Mouse (Mus musculus): ENCODE data around the gene B3galnt2. TPM values are rescaled to one million over a fixed set of nuclear protein-coding genes. Genes with fewer than 3 reads are reported as not detected.
A peak's percentile ranks its signal among the peaks of the same experiment; 100 is the strongest.

The B3galnt2 gene
- polyA plus RNA-seq, 1 experiment from 2014 or later, result 13.3 TPM

GRCm38 (mm10) chr13:13995046-13995445, 40.8 kb downstream of the B3galnt2 start:
- Histone ChIP-seq H3K9ac (ENCODE audit: low read depth, low read length) (no peak overlapping the region), H3K4me3 (ENCODE audit: low read length) (no peak overlapping the region), H3K36me3 (ENCODE audit: control insufficient read depth, insufficient read depth, low read length) (peaks cover 24% of the 10 kb centered on the region), H3K27me3 (replicated peaks; ENCODE audit: control insufficient read depth, insufficient read depth, low read length) (no peaks in the 10 kb centered on the region), H3K4me2 (ENCODE audit: low read length) (no peak overlapping the region), H3K4me1 (ENCODE audit: control insufficient read depth, insufficient read depth, low read depth, low read length) (no peaks in the 10 kb centered on the region), H3K9me3 (ENCODE audit: control insufficient read depth, low read length) (no peaks in the 10 kb centered on the region), H3K27ac (ENCODE audit: low read depth, low read length) (no peak overlapping the region)
- no peak for ATAC-seq
- WGBS, result 89% methylated on average over 5 of the region's 5 CpGs

- Histone ChIP-seq H3K27ac (ENCODE audit: low read depth, low read length) (no peak overlapping the region), H3K9ac (ENCODE audit: low read depth, low read length) (no peak overlapping the region), H3K4me3 (ENCODE audit: low read length) (no peak overlapping the region), H3K27me3 (replicated peaks; ENCODE audit: control insufficient read depth, insufficient read depth, low read length) (no peaks in the 10 kb centered on the region), H3K36me3 (ENCODE audit: control insufficient read depth, insufficient read depth, low read length) (peaks cover 32% of the 10 kb centered on the region), H3K9me3 (ENCODE audit: control insufficient read depth, low read length) (no peaks in the 10 kb centered on the region), H3K4me2 (ENCODE audit: low read length) (no peak overlapping the region), H3K4me1 (ENCODE audit: control insufficient read depth, insufficient read depth, low read depth, low read length) (no peaks in the 10 kb centered on the region)
- WGBS, result 89% methylated on average over 5 of the region's 5 CpGs
- no peak for ATAC-seq
Measured at GRCm38 (mm10) chr13:13997476-13997875, 43.2 kb downstream of the B3galnt2 start.

GRCm38 (mm10) chr13:14002706-14003105, 48.4 kb downstream of the B3galnt2 start:
- no peak for ATAC-seq
- H3K36me3 ChIP-seq (ENCODE audit: control insufficient read depth, insufficient read depth, low read length), result peaks cover 24% of the 10 kb centered on the region

GRCm38 (mm10) chr13:14004086-14004485, 49.8 kb downstream of the B3galnt2 start:
- Histone ChIP-seq H3K4me1 (ENCODE audit: control insufficient read depth, insufficient read depth, low read depth, low read length) (no peaks in the 10 kb centered on the region), H3K36me3 (ENCODE audit: control insufficient read depth, insufficient read depth, low read length) (peaks cover 17% of the 10 kb centered on the region), H3K27me3 (replicated peaks; ENCODE audit: control insufficient read depth, insufficient read depth, low read length) (no peaks in the 10 kb centered on the region), H3K9ac (ENCODE audit: low read depth, low read length) (no peak overlapping the region), H3K4me2 (ENCODE audit: low read length) (no peak overlapping the region), H3K4me3 (ENCODE audit: low read length) (no peak overlapping the region), H3K27ac (ENCODE audit: low read depth, low read length) (no peak overlapping the region), H3K9me3 (ENCODE audit: control insufficient read depth, low read length) (no peaks in the 10 kb centered on the region)
- 85% methylated on average over 4 of the region's 4 CpGs for WGBS
- no peak for ATAC-seq

More at GRCm38 (mm10) chr13:14002706-14003105, 48.4 kb downstream of the B3galnt2 start:
- H3K4me3 ChIP-seq (ENCODE audit: low read length), result no peak overlapping the region
- H3K27ac ChIP-seq (ENCODE audit: low read depth, low read length), result no peak overlapping the region
- H3K27me3 ChIP-seq (replicated peaks; ENCODE audit: control insufficient read depth, insufficient read depth, low read length), result no peaks in the 10 kb centered on the region
- no peak overlapping the region for H3K4me2 ChIP-seq (ENCODE audit: low read length)
- 68% methylated on average over 2 of the region's 2 CpGs for whole genome bisulfite sequencing
- H3K9me3 ChIP-seq (ENCODE audit: control insufficient read depth, low read length), result no peaks in the 10 kb centered on the region
- H3K4me1 ChIP-seq (ENCODE audit: control insufficient read depth, insufficient read depth, low read depth, low read length), result no peaks in the 10 kb centered on the region
- no peak overlapping the region for H3K9ac ChIP-seq (ENCODE audit: low read depth, low read length)

GRCm38 (mm10) chr13:14004999-14005398, 50.7 kb downstream of the B3galnt2 start:
- 94% methylated on average over 5 of the region's 5 CpGs for WGBS
- Histone ChIP-seq H3K36me3 (ENCODE audit: control insufficient read depth, insufficient read depth, low read length) (peaks cover 16% of the 10 kb centered on the region), H3K9me3 (ENCODE audit: control insufficient read depth, low read length) (no peaks in the 10 kb centered on the region), H3K4me2 (ENCODE audit: low read length) (no peak overlapping the region), H3K4me1 (ENCODE audit: control insufficient read depth, insufficient read depth, low read depth, low read length) (no peaks in the 10 kb centered on the region), H3K27ac (ENCODE audit: low read depth, low read length) (no peak overlapping the region), H3K27me3 (replicated peaks; ENCODE audit: control insufficient read depth, insufficient read depth, low read length) (no peaks in the 10 kb centered on the region), H3K9ac (ENCODE audit: low read depth, low read length) (no peak overlapping the region), H3K4me3 (ENCODE audit: low read length) (no peak overlapping the region)
- ATAC-seq, result no peak

- H3K4me1 ChIP-seq (ENCODE audit: control insufficient read depth, insufficient read depth, low read depth, low read length), result no peaks in the 10 kb centered on the region
- ATAC-seq, result no peak
- 70% methylated on average over 2 of the region's 2 CpGs for WGBS
- no peaks in the 10 kb centered on the region for H3K27me3 ChIP-seq (replicated peaks; ENCODE audit: control insufficient read depth, insufficient read depth, low read length)
- no peaks in the 10 kb centered on the region for H3K9me3 ChIP-seq (ENCODE audit: control insufficient read depth, low read length)
- H3K27ac ChIP-seq (ENCODE audit: low read depth, low read length), result no peak overlapping the region
- H3K9ac ChIP-seq (ENCODE audit: low read depth, low read length), result no peak overlapping the region
- H3K4me2 ChIP-seq (ENCODE audit: low read length), result no peak overlapping the region
- peaks cover 17% of the 10 kb centered on the region for H3K36me3 ChIP-seq (ENCODE audit: control insufficient read depth, insufficient read depth, low read length)
- H3K4me3 ChIP-seq (ENCODE audit: low read length), result no peak overlapping the region
Measured at GRCm38 (mm10) chr13:14006056-14006455, 51.8 kb downstream of the B3galnt2 start.

- WGBS, result 91% methylated on average over 4 of the region's 4 CpGs
- Histone ChIP-seq H3K9me3 (ENCODE audit: control insufficient read depth, low read length) (no peaks in the 10 kb centered on the region), H3K4me2 (ENCODE audit: low read length) (no peak overlapping the region), H3K4me3 (ENCODE audit: low read length) (no peak overlapping the region), H3K27me3 (replicated peaks; ENCODE audit: control insufficient read depth, insufficient read depth, low read length) (no peaks in the 10 kb centered on the region), H3K27ac (ENCODE audit: low read depth, low read length) (no peak overlapping the region), H3K9ac (ENCODE audit: low read depth, low read length) (no peak overlapping the region), H3K36me3 (ENCODE audit: control insufficient read depth, insufficient read depth, low read length) (peaks cover 14% of the 10 kb centered on the region), H3K4me1 (ENCODE audit: control insufficient read depth, insufficient read depth, low read depth, low read length) (no peaks in the 10 kb centered on the region)
- no peak for ATAC-seq
Measured at GRCm38 (mm10) chr13:14011454-14011995, 57.3 kb downstream of the B3galnt2 start.

- Histone ChIP-seq H3K4me3 (ENCODE audit: low read length) (no peak overlapping the region), H3K27me3 (replicated peaks; ENCODE audit: control insufficient read depth, insufficient read depth, low read length) (no peaks in the 10 kb centered on the region), H3K9me3 (ENCODE audit: control insufficient read depth, low read length) (no peaks in the 10 kb centered on the region), H3K4me2 (ENCODE audit: low read length) (no peak overlapping the region), H3K4me1 (ENCODE audit: control insufficient read depth, insufficient read depth, low read depth, low read length) (no peaks in the 10 kb centered on the region), H3K9ac (ENCODE audit: low read depth, low read length) (no peak overlapping the region), H3K27ac (ENCODE audit: low read depth, low read length) (no peak overlapping the region), H3K36me3 (ENCODE audit: control insufficient read depth, insufficient read depth, low read length) (peaks cover 17% of the 10 kb centered on the region)
- WGBS, result 90% methylated on average over 2 of the region's 2 CpGs
- ATAC-seq, result no peak
Measured at GRCm38 (mm10) chr13:14014001-14014400, 59.7 kb downstream of the B3galnt2 start.

- no peaks in the 10 kb centered on the region for H3K4me1 ChIP-seq (ENCODE audit: control insufficient read depth, insufficient read depth, low read depth, low read length)
- WGBS, result 91% methylated on average over 4 of the region's 4 CpGs
- no peak overlapping the region for H3K4me3 ChIP-seq (ENCODE audit: low read length)
- H3K9ac ChIP-seq (ENCODE audit: low read depth, low read length), result no peak overlapping the region
- H3K9me3 ChIP-seq (ENCODE audit: control insufficient read depth, low read length), result no peaks in the 10 kb centered on the region
- no peaks in the 10 kb centered on the region for H3K27me3 ChIP-seq (replicated peaks; ENCODE audit: control insufficient read depth, insufficient read depth, low read length)
- H3K36me3 ChIP-seq (ENCODE audit: control insufficient read depth, insufficient read depth, low read length), result peaks cover 17% of the 10 kb centered on the region
- no peak overlapping the region for H3K4me2 ChIP-seq (ENCODE audit: low read length)
- 0 out of 2 replicates have a peak, but pooled peaks have one; percentile 10 for ATAC-seq
- no peak overlapping the region for H3K27ac ChIP-seq (ENCODE audit: low read depth, low read length)
Measured at GRCm38 (mm10) chr13:14014540-14014939, 60.3 kb downstream of the B3galnt2 start.

- no peaks in the 10 kb centered on the region for H3K27me3 ChIP-seq (replicated peaks; ENCODE audit: control insufficient read depth, insufficient read depth, low read length)
- peaks cover 13% of the 10 kb centered on the region for H3K36me3 ChIP-seq (ENCODE audit: control insufficient read depth, insufficient read depth, low read length)
- no peak overlapping the region for H3K9ac ChIP-seq (ENCODE audit: low read depth, low read length)
- no peaks in the 10 kb centered on the region for H3K9me3 ChIP-seq (ENCODE audit: control insufficient read depth, low read length)
- no peak for ATAC-seq
- WGBS, result 91% methylated on average over 6 of the region's 6 CpGs
- no peak overlapping the region for H3K4me2 ChIP-seq (ENCODE audit: low read length)
- H3K27ac ChIP-seq (ENCODE audit: low read depth, low read length), result no peak overlapping the region
- H3K4me3 ChIP-seq (ENCODE audit: low read length), result no peak overlapping the region
- no peaks in the 10 kb centered on the region for H3K4me1 ChIP-seq (ENCODE audit: control insufficient read depth, insufficient read depth, low read depth, low read length)
Measured at GRCm38 (mm10) chr13:14015609-14016008, 61.3 kb downstream of the B3galnt2 start.

Data from hindbrain, embryonic 16.5 days (tissue).